Mouse (Mus musculus) adrenal gland (tissue): Measurements from ENCODE around the gene Dmkn.

Source experiments
- intact Hi-C: fragments of 180-260 bp; cut with DNase I; formaldehyde crosslinking; loops from one replicate; pipeline ENCODE4 v1.15.1; 2025

The Dmkn gene

DNA sequence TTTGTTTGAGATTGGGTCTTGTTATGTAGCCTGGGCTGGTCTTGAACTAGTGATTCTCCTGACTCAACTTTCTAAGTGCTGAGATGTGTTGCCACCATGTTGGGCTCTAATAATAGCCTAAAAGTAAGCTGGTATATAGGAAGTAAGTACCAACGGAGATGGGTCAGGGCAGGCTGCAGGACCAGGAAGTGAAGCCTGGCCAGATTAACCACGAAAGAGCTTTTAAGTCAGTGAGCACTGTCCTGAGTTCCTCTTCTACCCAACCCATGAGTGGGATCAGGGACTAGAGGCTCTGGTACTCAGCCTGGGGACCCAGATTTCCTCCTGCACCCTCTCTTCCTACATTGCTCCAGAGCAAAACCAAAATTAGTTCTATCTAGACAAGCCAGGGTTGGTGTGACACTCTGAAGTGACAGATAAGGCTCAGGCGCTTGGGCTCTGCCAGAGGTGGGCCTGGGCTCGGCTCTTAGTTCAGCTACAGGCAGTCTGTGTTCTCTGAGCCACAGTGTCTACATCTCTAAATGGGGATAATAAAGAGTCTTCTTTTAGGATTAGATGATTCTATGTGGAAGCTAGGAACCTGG is 1.7 kb upstream of the Dmkn start:
- intact Hi-C loops: loop anchor here (10.0 kb wide), 1 partner anchor 87 kb away; the partner anchor contains the start of gene Pmis2

- intact Hi-C loops: loop anchor here (10.0 kb wide), 1 partner anchor 90 kb away; the partner anchor contains the start of gene Pmis2
Measured at GRCm38 (mm10) chr7:30765173-30765572, 1.6 kb downstream of the Dmkn start.

GRCm38 (mm10) chr7:30766408-30766807 is 2.9 kb downstream of the Dmkn start:
- intact Hi-C loops: loop anchor here (10.0 kb wide), 1 partner anchor 92 kb away; the partner anchor contains the start of gene Pmis2

DNA sequence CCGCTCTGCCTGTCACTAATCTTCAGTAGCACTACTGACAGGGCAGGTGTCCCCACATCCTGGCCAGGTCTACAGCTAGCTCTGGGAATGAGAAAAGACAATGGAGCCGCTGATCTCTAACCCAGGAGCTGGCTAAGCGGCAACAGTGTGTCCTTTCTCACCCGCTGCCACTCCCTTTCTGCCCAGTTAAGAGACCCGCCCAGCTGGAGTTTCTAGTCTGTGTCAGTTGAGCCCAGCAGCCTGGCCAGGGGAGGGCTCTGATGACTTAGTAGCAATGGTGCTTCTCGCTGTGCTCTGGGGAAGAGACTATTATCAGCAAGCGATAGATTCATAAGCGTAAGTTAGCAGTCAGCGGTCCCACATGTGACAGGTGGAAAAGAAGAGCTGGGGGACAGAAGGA is 5.7 kb downstream of the Dmkn start:
- intact Hi-C loops: loop anchor here (10.0 kb wide), 1 partner anchor 94 kb away; the partner anchor contains the start of gene Pmis2

- intact Hi-C loops: no loop called here
Measured at GRCm38 (mm10) chr7:30776104-30776503, 12.5 kb downstream of the Dmkn start.

GRCm38 (mm10) chr7:30777081-30777579 is 13.6 kb downstream of the Dmkn start:
- intact Hi-C loops: no loop called here

DNA sequence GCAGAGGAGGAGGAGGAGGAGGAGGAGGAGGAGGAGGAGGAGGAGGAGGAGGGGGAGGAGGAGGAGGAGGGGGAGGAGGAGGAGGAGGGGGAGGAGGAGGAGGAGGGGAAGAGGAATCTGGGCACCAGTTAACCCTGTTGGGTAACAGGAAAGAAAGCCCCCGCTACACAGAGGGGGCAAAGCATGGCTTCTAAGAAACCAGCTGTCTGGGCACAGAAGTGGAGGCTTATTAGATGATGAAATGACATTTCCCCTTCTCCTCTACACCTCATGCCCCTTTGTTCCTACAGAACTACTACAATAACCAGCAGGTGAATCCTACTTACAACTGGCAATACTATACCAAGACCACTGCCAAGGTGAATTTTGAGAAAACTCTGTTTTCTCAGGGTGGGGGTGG is 14.4 kb downstream of the Dmkn start:
- intact Hi-C loops: no loop called here

DNA sequence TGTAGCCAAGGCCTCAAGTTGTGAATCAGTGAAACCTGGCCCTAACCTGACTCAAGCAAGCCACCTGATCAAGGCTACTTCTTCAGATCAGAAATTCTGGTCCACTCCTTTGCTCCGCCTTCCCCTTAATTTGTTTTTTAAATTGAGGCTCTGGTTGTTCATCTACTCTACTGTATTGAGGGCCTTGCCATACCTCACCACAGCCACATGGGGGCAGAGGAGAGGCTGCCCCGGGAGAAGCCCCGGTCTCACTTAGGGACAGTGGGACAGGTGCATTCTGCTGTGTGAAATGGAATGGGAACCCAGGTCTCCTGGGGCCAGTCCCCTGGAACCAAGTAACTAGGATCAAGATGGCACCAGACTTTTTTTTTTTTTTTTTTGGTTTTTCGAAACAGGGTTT is 18.2 kb downstream of the Dmkn start:
- intact Hi-C loops: no loop called here

DNA sequence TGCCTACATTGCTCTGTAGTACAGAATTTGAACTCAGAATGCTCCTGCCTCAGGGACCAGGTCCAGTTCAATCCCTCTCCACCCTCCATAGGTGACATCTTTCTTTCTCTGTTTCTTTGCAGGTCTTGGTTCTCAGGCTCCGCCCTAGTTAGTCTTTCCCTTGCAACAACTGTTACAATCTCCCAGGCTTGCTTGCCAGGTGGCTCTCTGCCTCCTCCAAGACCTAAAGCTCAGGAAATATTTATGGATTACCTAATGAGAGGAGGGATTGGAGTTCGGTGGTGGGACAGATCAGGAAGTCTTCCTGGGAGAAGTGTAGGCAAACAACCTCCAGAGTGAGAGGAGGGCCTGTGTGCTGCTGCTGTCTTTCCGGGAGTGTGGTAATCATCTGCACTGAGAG is 19.1 kb downstream of the Dmkn start:
- intact Hi-C loops: no loop called here

DNA sequence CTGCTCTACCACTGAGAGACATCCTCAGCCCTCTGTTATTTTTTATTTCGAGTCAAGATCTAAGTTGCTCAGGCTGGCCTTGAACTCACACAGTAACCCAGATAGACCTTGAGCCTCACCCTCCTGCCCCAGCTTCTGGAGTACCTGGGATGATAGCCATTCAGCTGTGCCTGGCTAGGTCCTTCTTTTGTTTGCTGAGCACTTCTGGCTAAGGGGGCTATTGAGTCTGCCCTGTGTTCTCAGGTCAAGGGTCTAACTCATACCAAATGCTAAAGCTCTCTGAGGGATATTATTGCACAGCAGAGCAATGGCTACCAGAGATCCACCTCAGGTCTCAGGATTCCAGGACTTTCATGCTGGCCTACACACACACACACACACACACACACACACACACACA is 21.6 kb downstream of the Dmkn start:
- intact Hi-C loops: no loop called here

GRCm38 (mm10) chr7:30785721-30786546 is 22.4 kb downstream of the Dmkn start:
- intact Hi-C loops: no loop called here

DNA sequence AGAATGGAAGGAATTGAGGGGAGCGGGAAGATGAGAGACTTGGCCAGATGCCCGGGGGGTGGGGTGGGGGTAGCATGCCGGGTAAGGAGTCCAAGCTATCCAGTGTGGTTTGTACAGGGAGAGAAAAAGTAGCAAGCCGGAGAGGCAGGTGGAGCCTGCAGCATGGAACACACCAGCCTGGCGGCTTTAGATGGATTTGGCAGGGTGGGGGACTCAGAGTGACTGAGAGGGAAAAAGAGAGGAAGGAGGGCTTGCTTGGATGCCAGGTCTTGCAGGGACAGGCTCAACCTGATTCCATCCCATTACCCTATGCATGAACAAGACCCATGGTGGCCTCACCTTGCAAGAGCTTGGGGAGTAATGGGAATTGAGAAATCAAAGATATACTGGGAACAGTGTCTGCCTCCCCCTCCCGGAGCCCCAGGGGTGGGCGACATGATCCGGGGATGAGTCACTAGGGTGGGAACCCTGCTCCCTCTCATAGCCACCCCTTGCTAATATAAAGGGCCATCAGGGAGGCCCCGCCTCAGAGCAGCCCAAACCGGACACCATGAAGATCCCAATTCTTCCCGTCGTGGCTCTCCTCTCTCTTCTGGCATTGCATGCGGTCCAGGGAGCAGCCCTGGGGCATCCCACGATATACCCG is 23.9 kb downstream of the Dmkn start, which contains the start of gene Krtdap:
TSS of gene Krtdap (plus strand) at position 520 of the 646 bp plus-strand sequence.
- intact Hi-C loops: no loop called here

- intact Hi-C loops: no loop called here
Measured at GRCm38 (mm10) chr7:30790141-30790540, 26.6 kb downstream of the Dmkn start.

- intact Hi-C loops: no loop called here
Measured at GRCm38 (mm10) chr7:30791921-30792320, 28.4 kb downstream of the Dmkn start.

DNA sequence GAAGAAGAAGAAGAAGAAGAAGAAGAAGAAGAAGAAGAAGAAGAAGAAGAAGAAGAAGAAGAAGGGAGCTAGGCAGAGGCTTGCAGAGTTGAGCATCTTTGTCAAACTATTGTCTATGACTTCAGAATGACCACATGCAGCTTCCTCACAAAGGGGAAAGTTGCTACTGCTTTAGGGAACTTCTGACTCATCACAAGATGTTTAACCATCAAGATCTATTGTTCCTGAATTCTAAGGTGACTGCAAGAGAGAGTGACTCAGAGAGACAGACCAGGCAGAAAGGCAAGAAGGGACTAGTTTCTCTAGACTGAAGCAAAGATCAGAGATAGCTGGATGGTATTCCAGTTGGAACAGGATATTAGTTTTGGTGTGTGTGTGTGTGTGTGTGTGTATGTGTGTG is 31.4 kb downstream of the Dmkn start:
- intact Hi-C loops: no loop called here

DNA sequence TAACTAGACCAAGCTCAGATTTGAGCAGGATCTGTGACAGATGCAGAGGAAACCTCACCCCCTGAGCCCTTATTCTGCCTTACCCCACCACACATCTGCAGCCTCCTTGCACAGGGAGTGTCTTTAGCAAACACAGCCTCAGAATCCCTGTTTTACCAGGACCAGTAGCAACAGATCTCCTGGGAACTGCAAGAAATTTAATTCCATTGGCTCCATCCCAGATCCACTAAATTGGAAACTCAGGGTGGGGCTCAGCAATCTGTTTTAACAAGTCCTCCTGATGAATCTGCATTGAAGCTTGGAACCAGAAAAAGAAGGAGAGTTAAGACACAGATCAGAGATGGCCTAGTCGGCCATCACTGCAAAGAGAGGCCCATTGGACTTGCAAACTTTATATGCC is 33.2 kb downstream of the Dmkn start:
- intact Hi-C loops: no loop called here

- intact Hi-C loops: no loop called here
Measured at GRCm38 (mm10) chr7:30800653-30801052, 37.1 kb downstream of the Dmkn start.

DNA sequence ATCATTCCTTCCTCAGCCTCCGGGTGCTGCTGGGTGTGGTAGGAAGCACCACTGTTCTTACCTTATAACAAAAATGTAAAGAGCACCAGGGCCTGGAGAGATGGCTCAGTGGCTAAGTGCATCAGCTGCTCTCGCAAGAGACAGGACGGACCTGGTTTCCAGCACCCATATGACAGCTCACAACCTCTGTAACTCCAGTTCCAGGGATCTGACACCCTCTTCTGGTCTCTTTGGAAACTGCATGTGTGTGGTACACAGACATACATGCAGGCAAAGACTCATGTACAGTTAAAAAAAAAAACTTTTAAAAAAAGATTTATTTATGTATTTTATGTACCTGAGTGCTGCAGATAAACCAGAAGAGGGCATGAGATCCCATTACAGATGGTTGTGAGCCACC is 39.7 kb downstream of the Dmkn start:
- intact Hi-C loops: no loop called here

GRCm38 (mm10) chr7:30804026-30804715 is 40.6 kb downstream of the Dmkn start:
- intact Hi-C loops: no loop called here

DNA sequence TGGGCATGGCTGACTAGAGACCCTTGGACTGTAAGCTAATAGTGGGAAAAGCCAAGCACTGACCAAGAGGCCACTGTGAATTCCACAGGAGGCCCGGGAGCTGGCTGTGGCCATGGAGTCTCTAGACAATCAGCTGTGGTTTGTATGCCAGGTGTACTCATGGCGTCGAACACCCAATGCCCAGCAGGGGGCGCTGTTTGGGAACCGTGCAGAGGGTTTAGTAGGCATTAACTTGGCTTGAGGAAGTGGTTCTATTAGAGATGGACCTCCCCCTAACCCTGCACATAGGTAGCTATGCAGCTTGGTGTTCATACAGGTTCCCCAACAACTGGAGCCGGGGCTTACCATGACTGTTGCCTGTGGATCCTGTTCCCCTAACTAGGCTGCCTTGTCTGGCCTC is 42.4 kb downstream of the Dmkn start:
- intact Hi-C loops: loop anchor here (2.0 kb wide), 1 partner anchor 53 kb away; no protein-coding TSS in a partner anchor

DNA sequence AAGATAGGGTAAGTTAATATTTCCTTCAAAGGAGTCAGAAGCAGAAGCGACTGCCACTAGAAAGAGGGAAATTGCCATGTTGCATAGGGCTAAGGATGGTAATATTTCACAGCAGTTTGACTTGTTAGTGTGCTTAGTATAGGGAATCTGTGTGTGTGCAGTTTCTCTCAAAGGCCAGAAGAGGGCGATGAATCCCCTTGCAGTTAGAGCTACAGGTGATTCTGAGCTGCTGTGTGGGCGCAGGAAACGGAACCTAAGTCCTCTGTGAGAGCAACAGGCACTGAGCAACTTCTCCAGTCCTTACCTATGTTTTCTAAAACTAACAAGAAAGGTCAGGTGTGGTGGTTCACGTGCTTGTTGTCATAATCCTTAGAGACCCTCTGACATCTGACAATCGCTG is 46.8 kb downstream of the Dmkn start:
- intact Hi-C loops: no loop called here
